Mouse (Mus musculus) CH12.LX (cell line): Measurements from ENCODE around the gene Nhp2. TPM values are rescaled to one million over a fixed set of nuclear protein-coding genes. Genes with fewer than 3 reads are reported as not detected.

Experiments
- DNase-seq: peaks from one replicate; pipeline ENCODE4 v3.0.0-alpha.2; 2013; ENCODE audit errors: extremely low read depth
- H3K27ac ChIP-seq: 2 replicates; pipeline ENCODE4 v1.5.1; 2012; ENCODE audit warnings: low read depth, mild to moderate bottlenecking, control low read depth, moderate library complexity; ENCODE audit not compliant: insufficient read depth
- H3K27me3 ChIP-seq: replicated peaks from 2 replicates; pipeline ENCODE3; 2012; ENCODE audit warnings: inconsistent platforms
- H3K36me3 ChIP-seq, 2 experiments: replicated peaks in 1 of 2; 2 replicates each; pipeline versions ENCODE3 to v1.6.1; 2012; ENCODE audit warnings: inconsistent platforms in 1 of 2, low read length in 1 of 2, mild to moderate bottlenecking in 1 of 2, mixed read lengths in 1 of 2, moderate library complexity in 1 of 2; ENCODE audit not compliant: control insufficient read depth in 1 of 2, insufficient read depth in 1 of 2
- H3K4me1 ChIP-seq, 2 experiments: 2 replicates each; pipeline ENCODE4 v1.6.1; 2012; ENCODE audit warnings: inconsistent platforms in 1 of 2, moderate library complexity in 1 of 2; ENCODE audit not compliant: insufficient read depth in 2 of 2, control insufficient read depth in 1 of 2
- H3K4me2 ChIP-seq: 2 replicates; pipeline ENCODE4 v1.6.1; 2012; ENCODE audit warnings: low read depth, mild to moderate bottlenecking, control low read depth; ENCODE audit not compliant: poor library complexity, insufficient read depth, severe bottlenecking
- H3K4me3 ChIP-seq, 3 experiments: fragments of 150-350 bp in 1 of 3; sonication (generic) in 1 of 3; replicated peaks in 1 of 3; 2 replicates each; pipeline versions ENCODE3 to v1.5.1; 2011 to 2012; ENCODE audit warnings: low read depth in 2 of 3, low read length in 2 of 3, mild to moderate bottlenecking in 2 of 3, moderate library complexity in 2 of 3, control low read depth in 1 of 3, improper control_type of control experiment in 1 of 3, inconsistent platforms in 1 of 3, mixed read lengths in 1 of 3; ENCODE audit not compliant: poor library complexity in 1 of 3
- H3K79me2 ChIP-seq: replicated peaks from 2 replicates; pipeline ENCODE4 v1.6.1; 2012; ENCODE audit warnings: mild to moderate bottlenecking, moderate library complexity; ENCODE audit not compliant: control insufficient read depth, poor library complexity, insufficient read depth, severe bottlenecking; ENCODE audit errors: extremely low read depth
- H3K9ac ChIP-seq: 2 replicates; pipeline ENCODE4 v1.6.1; 2012; ENCODE audit warnings: low read depth, mild to moderate bottlenecking, control low read depth, moderate library complexity; ENCODE audit not compliant: insufficient read depth
- H3K9me3 ChIP-seq: replicated peaks from 2 replicates; pipeline ENCODE3; 2012; ENCODE audit warnings: low read length, inconsistent platforms, mixed read lengths
- POLR2AphosphoS2 ChIP-seq: IDR thresholded peaks from 2 replicates; pipeline ENCODE4 v1.6.1; 2011; ENCODE audit warnings: low read depth, low read length, improper control_type of control experiment
- ZNF384 ChIP-seq: IDR thresholded peaks from 2 replicates; pipeline ENCODE4 v1.6.1; 2012; ENCODE audit warnings: low read depth, low read length, improper control_type of control experiment, inconsistent platforms
- dilution Hi-C: fragments of 300-500 bp; cut with MboI; formaldehyde crosslinking; loops from 2 replicates; pipeline ENCODE4 v1.14.3; 2020; ENCODE audit warnings: low sequenced_read_pairs; ENCODE audit not compliant: extremely low pct_unique_long_range_greater_than_20kb, extremely low pct_ligation_motif_present
- in situ Hi-C: fragments of 300-500 bp; cut with MboI; formaldehyde crosslinking; loops from 3 replicates; pipeline ENCODE4 v1.14.3; 2019; ENCODE audit warnings: low sequenced_read_pairs, low pct_ligation_motif_present, low pct_unique_long_range_greater_than_20kb, mixed read lengths
- polyA plus RNA-seq: library from polyadenylated mRNA; unstranded; fragments of >175 nt; gene quantifications from 2 replicates; pipeline ENCODE4 v1.2.1, GENCODE M21; 2012; ENCODE audit warnings: low read depth; ENCODE audit not compliant: insufficient read length
- total RNA-seq, 2 experiments: library from RNA; depleted of rRNA; stranded (reverse); fragments of 300-350 nt in 1 of 2; fragments of >200 nt in 1 of 2; gene quantifications; 2 replicates each; pipeline ENCODE4 v1.2.3; 2012 to 2014

Gene Nhp2
- total and polyA plus RNA-seq, 3 experiments: 489 to 847 (median 722) TPM

GRCm38 (mm10) chr11:51673291-51673690, 53.8 kb downstream of the Nhp2 start:
- Histone ChIP-seq H3K79me2 (no peaks in the 10 kb centered on the region), H3K4me1 (peaks cover 0 to 9% of the 10 kb centered on the region in 2 experiments; a peak in 2 of 4 replicates), H3K9me3 (no peaks in the 10 kb centered on the region), H3K27me3 (no peaks in the 10 kb centered on the region), H3K4me3 (no peak overlapping the region), H3K27ac (no peak overlapping the region), H3K4me2 (no peak overlapping the region), H3K9ac (no peak overlapping the region), H3K36me3 (no peaks in the 10 kb centered on the region)
- in situ Hi-C loops (no loop called here), dilution Hi-C loops (no loop called here)
- no peak for DNase-seq
- no peak for TF ChIP-seq ZNF384
- TF ChIP-seq POLR2AphosphoS2: no peak

Other genes with a start within 250 kb of the Nhp2 start
- 30.9 and 40.5 TPM in 2 replicates for gene Phykpl, start 35.0 kb upstream of the Nhp2 start, total RNA-seq (2012; rRNA removed)
- gene Phykpl, start 35.0 kb upstream of the Nhp2 start, total RNA-seq (2014; rRNA removed): 19.4 and 25.2 TPM in 2 replicates
- 39.6 and 44.0 TPM in 2 replicates for gene Phykpl, start 35.0 kb upstream of the Nhp2 start, polyA plus RNA-seq
- 893 and 1,222 TPM in 2 replicates for gene Hnrnpab, start 12.9 kb upstream of the Nhp2 start, total RNA-seq (2012; rRNA removed)
- 1,100 and 1,160 TPM in 2 replicates for gene Hnrnpab, start 12.9 kb upstream of the Nhp2 start, total RNA-seq (2014; rRNA removed)
- 2,181 and 2,430 TPM in 2 replicates for gene Hnrnpab, start 12.9 kb upstream of the Nhp2 start, polyA plus RNA-seq
- 46.6 and 46.7 TPM in 2 replicates for gene Rmnd5b, start 16.2 kb downstream of the Nhp2 start, total RNA-seq (2012; rRNA removed)
- gene Rmnd5b, start 16.2 kb downstream of the Nhp2 start, total RNA-seq (2014; rRNA removed): 39.0 and 41.1 TPM in 2 replicates
- 59.5 and 60.2 TPM in 2 replicates for gene Rmnd5b, start 16.2 kb downstream of the Nhp2 start, polyA plus RNA-seq
- gene N4bp3, start 31.1 kb downstream of the Nhp2 start, total RNA-seq (2012; rRNA removed): 19.7 and 21.2 TPM in 2 replicates
- 17.8 and 19.1 TPM in 2 replicates for gene N4bp3, start 31.1 kb downstream of the Nhp2 start, total RNA-seq (2014; rRNA removed)
- 22.1 and 25.4 TPM in 2 replicates for gene N4bp3, start 31.1 kb downstream of the Nhp2 start, polyA plus RNA-seq
- gene D930048N14Rik, start 31.2 kb downstream of the Nhp2 start, total RNA-seq (2012; rRNA removed): 1.3 and 1.5 TPM in 2 replicates
- 0.32 and 0.38 TPM in 2 replicates for gene D930048N14Rik, start 31.2 kb downstream of the Nhp2 start, total RNA-seq (2014; rRNA removed)
- gene D930048N14Rik, start 31.2 kb downstream of the Nhp2 start, polyA plus RNA-seq: 0.78 and 0.81 TPM in 2 replicates
- gene 0610009B22Rik, start 69.1 kb downstream of the Nhp2 start, total RNA-seq (2012; rRNA removed): 41.8 and 45.1 TPM in 2 replicates
- gene 0610009B22Rik, start 69.1 kb downstream of the Nhp2 start, total RNA-seq (2014; rRNA removed): 68.1 and 68.5 TPM in 2 replicates
- 28.8 and 34.6 TPM in 2 replicates for gene 0610009B22Rik, start 69.1 kb downstream of the Nhp2 start, polyA plus RNA-seq
- gene Sec24a, start 143.9 kb downstream of the Nhp2 start, total RNA-seq (2012; rRNA removed): 6.3 and 7.2 TPM in 2 replicates
- gene Sec24a, start 143.9 kb downstream of the Nhp2 start, total RNA-seq (2014; rRNA removed): 4.6 and 5.5 TPM in 2 replicates
- 12.0 and 16.8 TPM in 2 replicates for gene Sec24a, start 143.9 kb downstream of the Nhp2 start, polyA plus RNA-seq
- gene Sar1b, start 144.0 kb downstream of the Nhp2 start, total RNA-seq (2012; rRNA removed): 79.3 and 91.9 TPM in 2 replicates
- gene Sar1b, start 144.0 kb downstream of the Nhp2 start, total RNA-seq (2014; rRNA removed): 258 and 264 TPM in 2 replicates
- 129 and 171 TPM in 2 replicates for gene Sar1b, start 144.0 kb downstream of the Nhp2 start, polyA plus RNA-seq
- 51.4 and 58.2 TPM in 2 replicates for gene Jade2, start 237.9 kb downstream of the Nhp2 start, total RNA-seq (2012; rRNA removed)
- 21.9 and 25.6 TPM in 2 replicates for gene Jade2, start 237.9 kb downstream of the Nhp2 start, total RNA-seq (2014; rRNA removed)
- 50.3 and 60.1 TPM in 2 replicates for gene Jade2, start 237.9 kb downstream of the Nhp2 start, polyA plus RNA-seq